Mouse (Mus musculus): ENCODE data around the gene Ncstn. TPM values are rescaled to one million over a fixed set of nuclear protein-coding genes. Genes with fewer than 3 reads are reported as not detected.

Gene Ncstn
- total RNA-seq, 1 experiment: 40.5 TPM

DNA sequence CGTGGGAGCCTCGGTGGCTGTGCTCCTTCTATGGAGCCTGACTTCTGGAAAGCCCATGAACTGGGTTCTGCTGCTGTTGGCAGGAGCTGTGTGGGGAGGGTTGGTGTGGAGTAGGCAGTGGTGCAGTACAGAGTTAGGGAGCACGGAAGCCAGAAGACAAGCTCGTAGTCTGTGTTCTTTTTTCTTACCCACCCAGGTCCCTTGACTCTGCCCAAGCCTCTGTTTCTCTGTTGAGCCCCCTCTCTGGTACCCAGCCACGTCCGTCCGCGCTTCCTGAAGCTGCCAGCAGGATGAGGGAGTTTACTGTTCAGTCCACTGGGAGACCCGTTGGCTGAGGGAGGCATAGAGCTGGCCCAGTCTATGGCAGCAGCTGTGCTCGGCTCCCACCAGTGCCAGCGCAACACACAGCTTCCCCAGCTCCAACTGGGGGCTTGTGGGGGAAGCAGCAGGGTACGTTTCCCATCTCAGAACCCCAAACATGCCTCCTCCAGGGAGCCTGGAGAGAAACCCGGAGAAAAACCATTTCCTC, 17.9 kb downstream of the Ncstn start:
- in situ Hi-C loops (cut with MboI; ENCODE audit: low sequenced_read_pairs in 2 of 2, unreplicated experiment in 2 of 2): no loop called here
- no peaks in the 10 kb centered on the region for H3K9me3 ChIP-seq (ENCODE audit: control insufficient read depth, insufficient read depth, low read depth, low read length)
- peaks cover 29% of the 10 kb centered on the region for H3K36me3 ChIP-seq (ENCODE audit: control insufficient read depth, insufficient read depth, low read length, poor library complexity, severe bottlenecking)
- no peak for TF ChIP-seq HCFC1 (IDR thresholded peaks at IDR 0.05; ENCODE audit: borderline replicate concordance, insufficient read depth, low read length)
- no peak for TF ChIP-seq ZNF384 (IDR thresholded peaks at IDR 0.05; ENCODE audit: low read depth, low read length)
- TF ChIP-seq MAFK (IDR thresholded peaks at IDR 0.05; ENCODE audit: insufficient read depth, low read depth, low read length): no peak
- no peak for TF ChIP-seq ZC3H11A (IDR thresholded peaks at IDR 0.05; ENCODE audit: borderline replicate concordance, low read depth, low read length)
- no peak for TF ChIP-seq CHD2 (IDR thresholded peaks at IDR 0.05; ENCODE audit: low read depth, low read length)
- no peak for DNase-seq (ENCODE audit: low read depth, low spot score)
- no peak overlapping the region for H3K4me3 ChIP-seq (ENCODE audit: insufficient read depth in 1 of 2, low read depth in 1 of 2, low read length in 2 of 2, poor library complexity in 1 of 2, severe bottlenecking in 1 of 2)
- H3K4me1 ChIP-seq (ENCODE audit: control insufficient read depth in 2 of 2, insufficient read depth in 2 of 2, low read length in 2 of 2, poor library complexity in 1 of 2): peaks cover 0 to 8% of the 10 kb centered on the region in 2 experiments; a peak in 2 of 4 replicates
- no peak overlapping the region for H3K9ac ChIP-seq (ENCODE audit: insufficient read depth, low read depth, low read length, poor library complexity, severe bottlenecking)
- no peak overlapping the region for H3K27ac ChIP-seq (ENCODE audit: insufficient read depth, low read depth, low read length, poor library complexity, severe bottlenecking)

DNA sequence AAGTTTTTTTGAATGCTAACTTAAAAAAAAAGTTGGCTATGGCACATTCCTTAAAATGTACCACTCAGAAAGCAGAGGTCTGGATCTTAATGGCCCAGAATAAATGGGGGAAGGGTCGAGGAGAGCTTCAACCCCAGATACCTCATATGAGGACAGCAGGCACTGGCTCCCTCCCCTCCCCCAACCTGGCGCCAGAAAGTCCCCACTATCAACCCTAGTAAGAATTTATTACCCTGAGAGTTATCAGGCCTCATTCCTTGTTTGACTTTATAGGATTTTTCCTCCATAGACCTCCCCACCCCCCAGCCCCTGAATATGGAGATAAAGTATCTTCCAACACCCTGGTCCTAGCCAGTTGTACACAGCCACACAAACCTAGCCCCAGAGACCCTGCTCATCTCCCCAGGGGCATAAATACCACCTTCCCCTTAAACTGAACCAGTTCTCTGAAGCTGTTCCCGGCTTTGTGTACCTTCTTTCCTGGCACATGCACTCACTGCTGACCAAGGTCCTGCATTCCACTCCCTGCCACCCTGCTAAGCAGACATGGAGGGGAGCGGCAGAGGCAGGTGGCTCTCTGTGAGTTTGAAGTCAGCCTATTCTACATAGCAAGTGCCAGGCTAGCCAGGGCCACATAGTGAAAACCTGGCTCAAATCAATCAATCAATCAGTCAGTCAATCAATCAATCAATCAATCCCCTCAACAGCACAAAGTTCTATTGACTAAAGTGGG, 19.1 kb downstream of the Ncstn start:
- Histone ChIP-seq H3K36me3 (ENCODE audit: control insufficient read depth, insufficient read depth, low read length, poor library complexity, severe bottlenecking) (peaks cover 20% of the 10 kb centered on the region), H3K9ac (ENCODE audit: insufficient read depth, low read depth, low read length, poor library complexity, severe bottlenecking) (no peak overlapping the region), H3K27ac (ENCODE audit: insufficient read depth, low read depth, low read length, poor library complexity, severe bottlenecking) (no peak overlapping the region), H3K4me3 (ENCODE audit: insufficient read depth in 1 of 2, low read depth in 1 of 2, low read length in 2 of 2, poor library complexity in 1 of 2, severe bottlenecking in 1 of 2) (no peak overlapping the region), H3K4me1 (ENCODE audit: control insufficient read depth in 2 of 2, insufficient read depth in 2 of 2, low read length in 2 of 2, poor library complexity in 1 of 2) (peaks cover 0 to 8% of the 10 kb centered on the region in 2 experiments; a peak in 2 of 4 replicates), H3K9me3 (ENCODE audit: control insufficient read depth, insufficient read depth, low read depth, low read length) (no peaks in the 10 kb centered on the region)
- TF ChIP-seq HCFC1 (IDR thresholded peaks at IDR 0.05; ENCODE audit: borderline replicate concordance, insufficient read depth, low read length) (no peak), ZC3H11A (IDR thresholded peaks at IDR 0.05; ENCODE audit: borderline replicate concordance, low read depth, low read length) (no peak), CHD2 (IDR thresholded peaks at IDR 0.05; ENCODE audit: low read depth, low read length) (no peak), MAFK (IDR thresholded peaks at IDR 0.05; ENCODE audit: insufficient read depth, low read depth, low read length) (no peak), ZNF384 (IDR thresholded peaks at IDR 0.05; ENCODE audit: low read depth, low read length) (no peak)
- no peak for DNase-seq (ENCODE audit: low read depth, low spot score)
- in situ Hi-C loops (cut with MboI; ENCODE audit: low sequenced_read_pairs in 2 of 2, unreplicated experiment in 2 of 2): no loop called here

DNA sequence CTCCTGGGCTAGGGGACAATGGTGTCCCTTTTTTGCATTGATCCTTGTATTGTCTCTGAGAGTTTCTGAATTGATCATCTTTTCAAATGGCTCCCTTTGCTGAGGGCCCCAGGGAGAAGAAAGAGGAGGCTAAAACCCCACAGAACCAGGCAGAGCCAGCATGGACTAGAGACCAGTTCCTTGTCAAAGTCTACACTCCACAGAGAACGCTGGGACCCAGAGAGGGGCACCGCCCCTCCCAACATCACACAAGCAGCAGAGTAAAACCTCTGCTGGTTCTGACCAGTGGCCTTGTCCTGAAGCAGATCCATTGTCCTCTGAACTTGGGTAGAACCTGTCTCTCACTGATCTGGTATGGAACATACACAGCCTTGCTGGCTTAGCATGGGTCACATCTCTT, 20.5 kb downstream of the Ncstn start:
- Histone ChIP-seq H3K9me3 (ENCODE audit: control insufficient read depth, insufficient read depth, low read depth, low read length) (no peaks in the 10 kb centered on the region), H3K9ac (ENCODE audit: insufficient read depth, low read depth, low read length, poor library complexity, severe bottlenecking) (no peak overlapping the region), H3K27ac (ENCODE audit: insufficient read depth, low read depth, low read length, poor library complexity, severe bottlenecking) (no peak overlapping the region), H3K36me3 (ENCODE audit: control insufficient read depth, insufficient read depth, low read length, poor library complexity, severe bottlenecking) (peaks cover 10% of the 10 kb centered on the region; the same call in 1 of the 2 replicates), H3K4me3 (ENCODE audit: insufficient read depth in 1 of 2, low read depth in 1 of 2, low read length in 2 of 2, poor library complexity in 1 of 2, severe bottlenecking in 1 of 2) (no peak overlapping the region), H3K4me1 (ENCODE audit: control insufficient read depth in 2 of 2, insufficient read depth in 2 of 2, low read length in 2 of 2, poor library complexity in 1 of 2) (peaks cover 0 to 8% of the 10 kb centered on the region in 2 experiments; a peak in 2 of 4 replicates)
- peak; percentile 68 for DNase-seq (ENCODE audit: low read depth, low spot score)
- TF ChIP-seq MAFK (IDR thresholded peaks at IDR 0.05; ENCODE audit: insufficient read depth, low read depth, low read length): no peak
- in situ Hi-C loops (cut with MboI; ENCODE audit: low sequenced_read_pairs in 2 of 2, unreplicated experiment in 2 of 2): no loop called here

DNA sequence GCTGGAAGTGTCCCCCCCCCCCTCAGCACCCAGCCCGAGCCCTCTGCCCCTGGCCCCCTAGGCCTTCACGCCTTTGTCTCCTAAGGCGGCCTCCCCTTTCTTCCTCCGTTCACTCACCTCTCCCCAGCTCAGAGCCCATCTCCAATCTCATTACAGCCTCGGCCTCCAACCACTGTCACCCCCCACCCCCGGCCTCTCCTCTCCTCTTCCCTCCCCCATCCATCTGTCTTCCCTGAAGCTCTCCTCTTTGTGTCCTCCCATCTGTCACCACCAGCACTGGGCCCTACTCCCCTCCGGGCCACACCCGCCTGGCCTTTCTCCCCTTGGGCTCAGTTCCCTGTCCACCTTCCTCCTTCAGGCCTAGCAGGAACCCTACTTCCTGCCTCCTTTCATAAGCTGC, 21.4 kb downstream of the Ncstn start:
- no peak for DNase-seq (ENCODE audit: low read depth, low spot score)
- H3K9ac ChIP-seq (ENCODE audit: insufficient read depth, low read depth, low read length, poor library complexity, severe bottlenecking): no peak overlapping the region
- no peak overlapping the region for H3K27ac ChIP-seq (ENCODE audit: insufficient read depth, low read depth, low read length, poor library complexity, severe bottlenecking)
- TF ChIP-seq ZNF384 (IDR thresholded peaks at IDR 0.05; ENCODE audit: low read depth, low read length): no peak
- H3K4me3 ChIP-seq (ENCODE audit: insufficient read depth in 1 of 2, low read depth in 1 of 2, low read length in 2 of 2, poor library complexity in 1 of 2, severe bottlenecking in 1 of 2): no peak overlapping the region
- H3K9me3 ChIP-seq (ENCODE audit: control insufficient read depth, insufficient read depth, low read depth, low read length): no peaks in the 10 kb centered on the region
- peaks cover 0 to 8% of the 10 kb centered on the region in 2 experiments; a peak in 2 of 4 replicates for H3K4me1 ChIP-seq (ENCODE audit: control insufficient read depth in 2 of 2, insufficient read depth in 2 of 2, low read length in 2 of 2, poor library complexity in 1 of 2)
- in situ Hi-C loops (cut with MboI; ENCODE audit: low sequenced_read_pairs in 2 of 2, unreplicated experiment in 2 of 2): no loop called here
- peaks cover 5% of the 10 kb centered on the region; the same call in 1 of the 2 replicates for H3K36me3 ChIP-seq (ENCODE audit: control insufficient read depth, insufficient read depth, low read length, poor library complexity, severe bottlenecking)

DNA sequence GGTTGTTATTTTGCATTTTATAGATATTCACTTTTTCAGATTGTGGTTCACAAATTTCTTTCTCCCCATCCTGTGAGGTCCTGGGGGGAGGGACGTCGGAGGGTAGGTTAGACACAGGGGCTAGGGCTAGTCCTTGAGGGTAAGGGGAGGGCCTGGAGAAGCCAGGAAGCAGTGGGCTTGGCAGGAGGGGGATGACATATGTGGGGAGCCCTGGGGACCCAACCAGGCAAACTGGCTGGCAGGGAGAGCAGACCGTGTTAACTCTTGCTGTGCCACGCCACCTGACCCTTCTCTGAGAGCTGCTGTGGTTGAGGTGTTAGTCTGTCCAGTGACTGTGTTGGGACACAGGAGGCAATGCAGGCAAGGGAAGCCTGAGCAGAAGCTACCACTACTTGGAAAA, 21.9 kb downstream of the Ncstn start:
- TF ChIP-seq ZC3H11A (IDR thresholded peaks at IDR 0.05; ENCODE audit: borderline replicate concordance, low read depth, low read length) (no peak), ZNF384 (IDR thresholded peaks at IDR 0.05; ENCODE audit: low read depth, low read length) (no peak), CHD2 (IDR thresholded peaks at IDR 0.05; ENCODE audit: low read depth, low read length) (no peak)
- H3K9ac ChIP-seq (ENCODE audit: insufficient read depth, low read depth, low read length, poor library complexity, severe bottlenecking): no peak overlapping the region
- peaks cover 0 to 8% of the 10 kb centered on the region in 2 experiments; a peak in 2 of 4 replicates for H3K4me1 ChIP-seq (ENCODE audit: control insufficient read depth in 2 of 2, insufficient read depth in 2 of 2, low read length in 2 of 2, poor library complexity in 1 of 2)
- no peaks in the 10 kb centered on the region for H3K9me3 ChIP-seq (ENCODE audit: control insufficient read depth, insufficient read depth, low read depth, low read length)
- no peak overlapping the region for H3K4me3 ChIP-seq (ENCODE audit: insufficient read depth in 1 of 2, low read depth in 1 of 2, low read length in 2 of 2, poor library complexity in 1 of 2, severe bottlenecking in 1 of 2)
- H3K27ac ChIP-seq (ENCODE audit: insufficient read depth, low read depth, low read length, poor library complexity, severe bottlenecking): no peak overlapping the region
- DNase-seq (ENCODE audit: low read depth, low spot score): no peak
- in situ Hi-C loops (cut with MboI; ENCODE audit: low sequenced_read_pairs in 2 of 2, unreplicated experiment in 2 of 2): no loop called here
- H3K36me3 ChIP-seq (ENCODE audit: control insufficient read depth, insufficient read depth, low read length, poor library complexity, severe bottlenecking): peaks cover 2% of the 10 kb centered on the region; the same call in 1 of the 2 replicates

All from ES-E14 (cell line).